Mouse (Mus musculus) heart, embryonic 16.5 days (tissue): Measurements from ENCODE around the gene Calb2. TPM values are rescaled to one million over a fixed set of nuclear protein-coding genes. Genes with fewer than 3 reads are reported as not detected.

Source experiments
- ATAC-seq: fragments of 200-750 bp; cut with Nextera tagmentation; replicated peaks from 2 replicates; pipeline ENCODE4 v1.8.0; 2017; ENCODE audit warnings: moderate number of reproducible peaks; ENCODE audit not compliant: insufficient read depth, low FRiP score; ENCODE audit errors: extremely low read depth
- H3K27ac ChIP-seq: fragments of 300-500 bp; sonication (generic); 2 replicates; pipeline ENCODE4 v1.5.1; 2014; ENCODE audit warnings: mild to moderate bottlenecking, low read length, control low read depth, moderate library complexity
- H3K27me3 ChIP-seq: fragments of 300-500 bp; sonication (generic); 2 replicates; pipeline ENCODE4 v1.6.1; 2014; ENCODE audit warnings: low read length, mixed read lengths; ENCODE audit not compliant: control insufficient read depth, insufficient read depth
- H3K36me3 ChIP-seq: fragments of 300-500 bp; sonication (generic); 2 replicates; pipeline ENCODE4 v1.6.1; 2014; ENCODE audit not compliant: control insufficient read depth, insufficient read depth
- H3K4me1 ChIP-seq: fragments of 300-500 bp; sonication (generic); 2 replicates; pipeline ENCODE4 v1.6.1; 2014; ENCODE audit warnings: low read length, mixed read lengths; ENCODE audit not compliant: control insufficient read depth, insufficient read depth
- H3K4me2 ChIP-seq: fragments of 300-500 bp; sonication (generic); 2 replicates; pipeline ENCODE4 v1.6.1; 2014; ENCODE audit warnings: low read depth, mild to moderate bottlenecking, control low read depth, low read length
- H3K4me3 ChIP-seq: fragments of 300-500 bp; sonication (generic); 2 replicates; pipeline ENCODE4 v1.5.1; 2014; ENCODE audit warnings: mild to moderate bottlenecking, control low read depth, low read length
- H3K9ac ChIP-seq: fragments of 300-500 bp; sonication (generic); 2 replicates; pipeline ENCODE4 v1.6.1; 2014; ENCODE audit warnings: low read length, control low read depth
- H3K9me3 ChIP-seq: fragments of 300-500 bp; sonication (generic); replicated peaks from 2 replicates; pipeline ENCODE4 v1.6.1; 2016; ENCODE audit warnings: low read length; ENCODE audit not compliant: control insufficient read depth
- WGBS: fragments of 180-500 bp; shearing (Covaris S2); extraction: QIAGEN DNeasy Blood & Tissue Kit; methylation state at CpG from one replicate; pipeline ENCODE4 v1.1.7; 2014; 5-methylcytosine and 5-hydroxymethylcytosine counted together
- polyA plus RNA-seq: library from polyadenylated mRNA; unstranded; fragments of >200 nt; fragmentation: Nextera tagmentation; extraction: Ambion mirVana; gene quantifications from 2 replicates; pipeline ENCODE4 v1.2.1, GENCODE M21; 2015

Calb2 gene
- polyA plus RNA-seq: 0.47 and 1.2 TPM in 2 replicates

GRCm38 (mm10) chr8:110168046-110168445 lies at the start of gene Calb2:
TSS of gene Calb2 (minus strand) at chr8:110168210.
- no peaks in the 10 kb centered on the region for H3K4me1 ChIP-seq
- H3K4me3 ChIP-seq: no peak within 1 kb of the TSS
- no peak; the same call in 1 of the 2 replicates for ATAC-seq
- H3K4me2 ChIP-seq: no peak within 1 kb of the TSS
- no peaks in the 10 kb centered on the region for H3K36me3 ChIP-seq
- 2% methylated on average over 33 of the region's 33 CpGs for WGBS
- H3K27ac ChIP-seq: no peak within 1 kb of the TSS
- H3K27me3 ChIP-seq: peaks cover 35% of the 10 kb centered on the region
- no peak within 1 kb of the TSS for H3K9ac ChIP-seq
- no peaks in the 10 kb centered on the region; the same call in 1 of the 2 replicates for H3K9me3 ChIP-seq

GRCm38 (mm10) chr8:110217681-110218131 lies 49.7 kb upstream of the Calb2 start:
- H3K4me1 ChIP-seq: peaks cover 8% of the 10 kb centered on the region
- H3K4me3 ChIP-seq: peak overlapping the region; percentile 69
- peaks cover 4% of the 10 kb centered on the region; the same call in 1 of the 2 replicates for H3K27me3 ChIP-seq
- peaks cover 21% of the 10 kb centered on the region for H3K36me3 ChIP-seq
- no peaks in the 10 kb centered on the region for H3K9me3 ChIP-seq
- peak overlapping the region; percentile 74 for H3K4me2 ChIP-seq
- peak overlapping the region; percentile 67 for H3K9ac ChIP-seq
- WGBS: under 1% methylated on average over 43 of the region's 43 CpGs
- H3K27ac ChIP-seq: peak overlapping the region; percentile 25; the same call in 1 of the 2 replicates
- peak; percentile 100 for ATAC-seq

- no peak overlapping the region for H3K9ac ChIP-seq
- ATAC-seq: no peak
- WGBS: 37% methylated on average over 5 of the region's 5 CpGs
- peaks cover 16% of the 10 kb centered on the region for H3K36me3 ChIP-seq
- peak overlapping the region; percentile 25; the same call in 1 of the 2 replicates for H3K27ac ChIP-seq
- H3K27me3 ChIP-seq: peaks cover 4% of the 10 kb centered on the region; the same call in 1 of the 2 replicates
- no peaks in the 10 kb centered on the region for H3K9me3 ChIP-seq
- H3K4me1 ChIP-seq: peaks cover 8% of the 10 kb centered on the region
- peak overlapping the region; percentile 69 for H3K4me3 ChIP-seq
- H3K4me2 ChIP-seq: peak overlapping the region; percentile 74
Measured at GRCm38 (mm10) chr8:110217198-110217597, 49.2 kb upstream of the Calb2 start.

- peaks cover 6% of the 10 kb centered on the region for H3K36me3 ChIP-seq
- WGBS: 62% methylated on average over 5 of the region's 5 CpGs
- H3K4me1 ChIP-seq: peaks cover 8% of the 10 kb centered on the region
- no peak for ATAC-seq
- no peak overlapping the region for H3K9ac ChIP-seq
- no peak overlapping the region for H3K4me3 ChIP-seq
- H3K4me2 ChIP-seq: no peak overlapping the region
- no peak overlapping the region for H3K27ac ChIP-seq
- H3K27me3 ChIP-seq: peaks cover 4% of the 10 kb centered on the region; the same call in 1 of the 2 replicates
- no peaks in the 10 kb centered on the region for H3K9me3 ChIP-seq
Measured at GRCm38 (mm10) chr8:110216253-110216652, 48.2 kb upstream of the Calb2 start.

- no peak within 1 kb of the TSS for H3K27ac ChIP-seq
- ATAC-seq: no peak
- no peaks in the 10 kb centered on the region for H3K36me3 ChIP-seq
- H3K4me2 ChIP-seq: no peak within 1 kb of the TSS
- peaks cover 8% of the 10 kb centered on the region for H3K4me1 ChIP-seq
- peaks cover 4% of the 10 kb centered on the region; the same call in 1 of the 2 replicates for H3K27me3 ChIP-seq
- no peak within 1 kb of the TSS for H3K9ac ChIP-seq
- 62% methylated on average over 7 of the region's 7 CpGs for WGBS
- no peaks in the 10 kb centered on the region for H3K9me3 ChIP-seq
- no peak within 1 kb of the TSS for H3K4me3 ChIP-seq
Measured at GRCm38 (mm10) chr8:110215365-110215764, 47.4 kb upstream of the Calb2 start, which contains the start of gene Cmtr2. TSS of gene Cmtr2 (plus strand) at chr8:110215665.

- H3K27me3 ChIP-seq: peaks cover 3% of the 10 kb centered on the region; the same call in 1 of the 2 replicates
- ATAC-seq: no peak
- 33% methylated on average over 11 of the region's 11 CpGs for WGBS
- no peak overlapping the region for H3K9ac ChIP-seq
- H3K4me1 ChIP-seq: no peaks in the 10 kb centered on the region
- H3K9me3 ChIP-seq: no peaks in the 10 kb centered on the region
- H3K36me3 ChIP-seq: no peaks in the 10 kb centered on the region
- no peak overlapping the region for H3K4me2 ChIP-seq
- no peak overlapping the region for H3K27ac ChIP-seq
- H3K4me3 ChIP-seq: no peak overlapping the region
Measured at GRCm38 (mm10) chr8:110201806-110202205, 33.8 kb upstream of the Calb2 start.

- Histone ChIP-seq H3K4me2 (no peak overlapping the region), H3K27ac (no peak overlapping the region), H3K4me3 (no peak overlapping the region), H3K9ac (no peak overlapping the region), H3K9me3 (no peaks in the 10 kb centered on the region), H3K36me3 (no peaks in the 10 kb centered on the region), H3K4me1 (no peaks in the 10 kb centered on the region), H3K27me3 (peaks cover 3% of the 10 kb centered on the region; the same call in 1 of the 2 replicates)
- no peak for ATAC-seq
- 2% methylated on average over 5 of the region's 5 CpGs for WGBS
Measured at GRCm38 (mm10) chr8:110196678-110197077, 28.7 kb upstream of the Calb2 start.

GRCm38 (mm10) chr8:110188961-110189750 lies 21.1 kb upstream of the Calb2 start:
- H3K27me3 ChIP-seq: no peaks in the 10 kb centered on the region
- no peak overlapping the region for H3K4me3 ChIP-seq
- H3K36me3 ChIP-seq: no peaks in the 10 kb centered on the region
- H3K4me1 ChIP-seq: no peaks in the 10 kb centered on the region
- no peak overlapping the region for H3K27ac ChIP-seq
- H3K4me2 ChIP-seq: no peak overlapping the region
- WGBS: 18% methylated on average over 8 of the region's 8 CpGs
- no peak overlapping the region for H3K9ac ChIP-seq
- no peaks in the 10 kb centered on the region for H3K9me3 ChIP-seq
- ATAC-seq: no peak

- H3K4me2 ChIP-seq: no peak overlapping the region
Measured at GRCm38 (mm10) chr8:110185538-110185937, 17.5 kb upstream of the Calb2 start.

More at GRCm38 (mm10) chr8:110185538-110185937, 17.5 kb upstream of the Calb2 start:
- Histone ChIP-seq H3K27ac (no peak overlapping the region), H3K4me1 (no peaks in the 10 kb centered on the region), H3K27me3 (no peaks in the 10 kb centered on the region), H3K9ac (no peak overlapping the region), H3K36me3 (no peaks in the 10 kb centered on the region), H3K9me3 (no peaks in the 10 kb centered on the region), H3K4me3 (no peak overlapping the region)
- 73% methylated on average over 4 of the region's 4 CpGs for WGBS
- ATAC-seq: no peak
